Comparison of ENCODE assay signal across 15 mouse cellular contexts in the genomic region with DNA sequence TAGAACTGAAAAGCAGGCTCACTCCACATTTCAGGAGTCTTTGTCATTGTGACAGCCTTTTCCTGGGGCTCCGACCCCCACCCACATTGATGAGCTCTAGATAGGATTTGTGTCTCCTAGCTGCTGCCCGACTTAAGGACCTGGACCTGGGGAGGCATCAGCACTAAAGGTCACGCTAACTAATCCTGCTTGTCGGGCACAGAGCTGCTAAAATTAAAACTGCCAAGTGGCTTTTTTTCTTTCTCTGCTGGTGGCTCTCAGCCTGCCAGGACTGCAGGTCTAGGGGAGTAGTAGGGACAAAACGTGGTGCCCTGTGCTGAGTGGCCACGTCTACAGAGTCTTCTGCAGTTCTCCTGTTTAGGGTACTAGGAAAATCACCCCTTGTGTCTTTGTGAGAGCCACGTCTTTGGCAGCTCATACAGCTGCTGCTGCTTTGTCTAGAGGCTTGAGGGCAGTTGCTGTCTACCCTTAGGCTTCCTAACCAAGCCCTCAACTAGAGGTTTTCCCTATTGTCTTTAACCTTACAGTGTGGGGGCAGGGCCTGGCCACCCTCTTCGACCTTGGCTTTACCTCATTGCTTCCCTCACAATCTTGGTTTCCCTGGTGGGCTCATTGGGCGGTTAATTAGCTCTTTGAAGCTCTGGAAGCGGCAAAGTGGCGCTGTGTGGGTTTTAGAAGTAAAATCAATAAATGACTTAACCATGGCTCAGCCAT. TPM values are rescaled to one million over a fixed set of nuclear protein-coding genes. Genes with fewer than 3 reads are reported as not detected.
DNase-seq lines count a peak whose midpoint lies in the region; ATAC-seq lines count a peak whose summit lies in the region.
"Had no signal": no experiment of that assay in that cellular context is flagged by ENCODE, and none has a peak within 500 bp of the region (broad histone marks: within the 10 kb centered on the region; RNA-seq: fewer than 3 reads in every experiment).

No protein-coding gene starts in this region.

- DNase-seq in gastrocnemius, adult 18-20 months (ENCODE audit: low spot score), result peak; percentile 49
- DNase-seq in gastrocnemius, postnatal 10 days, result no peak
- DNase-seq in neural tube, embryonic 11.5 days (ENCODE audit: low spot score), result no peak
- DNase-seq in neural tube, embryonic 10.5 days (ENCODE audit: extremely low spot score, low spot score), result no peak
- peak; percentile 36 for DNase-seq in hindbrain, embryonic 14.5 days (ENCODE audit: low spot score)
- DNase-seq in skeletal muscle tissue, adult 2 months (ENCODE audit: low read depth, low spot score), result peak; percentile 82
- no peak for DNase-seq in testis, postnatal 14 days (ENCODE audit: low spot score)
- DNase-seq in left cerebral cortex, postnatal 14 days (ENCODE audit: low spot score in 2 of 2), result no peak
- DNase-seq: adrenal gland, postnatal 10 days; cerebellum, adult 9-10 months; kidney, adult 8-10 months; thymus, postnatal 25 days had no signal

- intact Hi-C loops in left cerebral cortex, postnatal 14 days (cut with DNase I), result no loop called here

- H3K27me3 ChIP-seq in neural tube, embryonic 11.5 days (ENCODE audit: control insufficient read depth, insufficient read depth, low read length), result no peaks in the 10 kb centered on the region
- no peaks in the 10 kb centered on the region for H3K27me3 ChIP-seq in hindbrain, embryonic 14.5 days (ENCODE audit: control insufficient read depth, insufficient read depth, low read length)
- H3K27me3 ChIP-seq: embryonic facial prominence, embryonic 15.5 days; limb, embryonic 13.5 days; lung, embryonic 15.5 days had no signal

- H3K4me3 ChIP-seq in neural tube, embryonic 11.5 days (ENCODE audit: low read depth, low read length), result no peak overlapping the region
- H3K4me3 ChIP-seq in hindbrain, embryonic 14.5 days (replicated peaks; ENCODE audit: low read length), result no peak overlapping the region
- H3K4me3 ChIP-seq: embryonic facial prominence, embryonic 15.5 days; limb, embryonic 13.5 days; lung, embryonic 15.5 days had no signal

- H3K4me1 ChIP-seq in neural tube, embryonic 11.5 days (ENCODE audit: control insufficient read depth, insufficient read depth, low read length), result no peaks in the 10 kb centered on the region
- H3K4me1 ChIP-seq in hindbrain, embryonic 14.5 days (replicated peaks; ENCODE audit: control insufficient read depth, insufficient read depth, low read length), result no peaks in the 10 kb centered on the region; the same call in 1 of the 2 replicates
- H3K4me1 ChIP-seq: embryonic facial prominence, embryonic 15.5 days; limb, embryonic 13.5 days; lung, embryonic 15.5 days had no signal

- peak overlapping the region; percentile 44; the same call in 1 of the 2 replicates for H3K27ac ChIP-seq in neural tube, embryonic 11.5 days (ENCODE audit: low read depth, low read length)
- H3K27ac ChIP-seq in hindbrain, embryonic 14.5 days, result 0 out of 2 replicates have a peak overlapping the region, but pooled peaks have one; percentile 51
- H3K27ac ChIP-seq: embryonic facial prominence, embryonic 15.5 days; limb, embryonic 13.5 days; lung, embryonic 15.5 days had no signal

- peaks cover 41% of the 10 kb centered on the region for H3K36me3 ChIP-seq in neural tube, embryonic 11.5 days (ENCODE audit: control insufficient read depth, insufficient read depth, low read length)
- peaks cover 71% of the 10 kb centered on the region for H3K36me3 ChIP-seq in hindbrain, embryonic 14.5 days (replicated peaks; ENCODE audit: control insufficient read depth, insufficient read depth)

- ATAC-seq in neural tube, embryonic 11.5 days (ENCODE audit: insufficient read depth, low FRiP score, low TSS enrichment), result no peak
- ATAC-seq in hindbrain, embryonic 14.5 days (ENCODE audit: low FRiP score), result no peak

- 48% methylated on average over 11 of the region's 11 CpGs for WGBS in neural tube, embryonic 11.5 days
- 52% methylated on average over 11 of the region's 11 CpGs for WGBS in hindbrain, embryonic 14.5 days

- no peaks in the 10 kb centered on the region for H3K9me3 ChIP-seq in neural tube, embryonic 11.5 days (ENCODE audit: control insufficient read depth, low read length)
- H3K9me3 ChIP-seq in hindbrain, embryonic 14.5 days (ENCODE audit: control insufficient read depth, low read length), result no peaks in the 10 kb centered on the region
- H3K9me3 ChIP-seq: embryonic facial prominence, embryonic 15.5 days; limb, embryonic 13.5 days; lung, embryonic 15.5 days had no signal

- no peak overlapping the region for H3K4me2 ChIP-seq in neural tube, embryonic 11.5 days (ENCODE audit: low read depth)
- no peak overlapping the region for H3K4me2 ChIP-seq in hindbrain, embryonic 14.5 days (replicated peaks)
- H3K4me2 ChIP-seq: embryonic facial prominence, embryonic 15.5 days; limb, embryonic 13.5 days; lung, embryonic 15.5 days had no signal

- no peak overlapping the region for H3K9ac ChIP-seq in neural tube, embryonic 11.5 days (ENCODE audit: low read length)
- H3K9ac ChIP-seq in hindbrain, embryonic 14.5 days, result no peak overlapping the region
- H3K9ac ChIP-seq: embryonic facial prominence, embryonic 15.5 days; limb, embryonic 13.5 days; lung, embryonic 15.5 days had no signal

RNA-seq across cellular contexts. Expression of gene Pygm, which starts 6.7 kb away (rescaled TPM):
- 1,000 to 10,000 TPM; 7,185 to 8,344 TPM for total RNA-seq in gastrocnemius, adult 18-20 months (2021)
- 1,000 to 10,000 TPM; 3,066 to 3,425 TPM for total RNA-seq in gastrocnemius, postnatal 10 days (2021)
- 4.4 and 6.0 TPM in 2 replicates for polyA plus RNA-seq in neural tube, embryonic 11.5 days (2014; fragmentation: Nextera tagmentation; extraction: Ambion mirVana)
- 6.2 and 6.8 TPM in 2 replicates for polyA plus RNA-seq in hindbrain, embryonic 14.5 days (2014; fragmentation: Nextera tagmentation; extraction: Ambion mirVana)
- total RNA-seq in left cerebral cortex, postnatal 14 days (2021), result 10 to 100 TPM; 20.6 to 31.9 TPM

RNA-seq across cellular contexts. Expression of gene Sf1, which starts 14.0 kb away (rescaled TPM):
- total RNA-seq in gastrocnemius, adult 18-20 months (2021), result 10 to 100 TPM; 76.2 to 89.8 TPM
- total RNA-seq in gastrocnemius, postnatal 10 days (2021), result 100 to 1,000 TPM in 1 of 2 experiments, 10 to 100 TPM in 1; 88.6 to 123 TPM
- 214 and 224 TPM in 2 replicates for polyA plus RNA-seq in neural tube, embryonic 11.5 days (2014; fragmentation: Nextera tagmentation; extraction: Ambion mirVana)
- 103 and 112 TPM in 2 replicates for polyA plus RNA-seq in hindbrain, embryonic 14.5 days (2014; fragmentation: Nextera tagmentation; extraction: Ambion mirVana)
- total RNA-seq in left cerebral cortex, postnatal 14 days (2021), result 100 to 1,000 TPM; 185 to 186 TPM

RNA-seq across cellular contexts. Expression of gene Rasgrp2, which starts 21.7 kb away (rescaled TPM):
- total RNA-seq in gastrocnemius, adult 18-20 months (2021), result 10 to 100 TPM in 1 of 2 experiments, 1 to 10 TPM in 1; 8.3 to 18.2 TPM
- 10 to 100 TPM; 30.5 to 31.4 TPM for total RNA-seq in gastrocnemius, postnatal 10 days (2021)
- polyA plus RNA-seq in neural tube, embryonic 11.5 days (2014; fragmentation: Nextera tagmentation; extraction: Ambion mirVana), result 17.6 and 20.3 TPM in 2 replicates
- polyA plus RNA-seq in hindbrain, embryonic 14.5 days (2014; fragmentation: Nextera tagmentation; extraction: Ambion mirVana), result 89.2 and 111 TPM in 2 replicates
- total RNA-seq in left cerebral cortex, postnatal 14 days (2021), result 10 to 100 TPM; 83.3 to 87.2 TPM

RNA-seq across cellular contexts. Expression of gene Map4k2, which starts 36.5 kb away (rescaled TPM):
- 1 to 10 TPM; 7.4 to 8.3 TPM for total RNA-seq in gastrocnemius, adult 18-20 months (2021)
- total RNA-seq in gastrocnemius, postnatal 10 days (2021), result 10 to 100 TPM; 11.9 to 19.3 TPM
- polyA plus RNA-seq in neural tube, embryonic 11.5 days (2014; fragmentation: Nextera tagmentation; extraction: Ambion mirVana), result 10.0 and 13.6 TPM in 2 replicates
- polyA plus RNA-seq in hindbrain, embryonic 14.5 days (2014; fragmentation: Nextera tagmentation; extraction: Ambion mirVana), result 12.4 and 15.4 TPM in 2 replicates
- total RNA-seq in left cerebral cortex, postnatal 14 days (2021), result 10 to 100 TPM; 60.0 to 75.9 TPM

RNA-seq across cellular contexts. Expression of gene Nrxn2, which starts 41.0 kb away (rescaled TPM):
- total RNA-seq in gastrocnemius, adult 18-20 months (2021), result 1 to 10 TPM; 1.1 to 1.3 TPM
- total RNA-seq in gastrocnemius, postnatal 10 days (2021), result 1 to 10 TPM; 3.1 to 3.3 TPM
- polyA plus RNA-seq in neural tube, embryonic 11.5 days (2014; fragmentation: Nextera tagmentation; extraction: Ambion mirVana), result 13.4 and 14.5 TPM in 2 replicates
- 60.6 and 66.4 TPM in 2 replicates for polyA plus RNA-seq in hindbrain, embryonic 14.5 days (2014; fragmentation: Nextera tagmentation; extraction: Ambion mirVana)
- total RNA-seq in left cerebral cortex, postnatal 14 days (2021), result 100 to 1,000 TPM; 700 to 756 TPM

Comparison
In these comparisons a context has a peak if more than half of its experiments do, and no peak if none do; other contexts are left out.
1. DNase-seq: peak in gastrocnemius, adult 18-20 months (single experiment), hindbrain, embryonic 14.5 days (single experiment) and skeletal muscle tissue, adult 2 months (single experiment); none in gastrocnemius, postnatal 10 days (single experiment), neural tube, embryonic 11.5 days (single experiment), neural tube, embryonic 10.5 days (single experiment), testis, postnatal 14 days (single experiment) and left cerebral cortex, postnatal 14 days (0 of 2).
2. RNA of gene Pygm, which starts 6.7 kb away (total RNA-seq): 7,185 to 8,344 TPM in gastrocnemius, adult 18-20 months and 3,066 to 3,425 TPM in gastrocnemius, postnatal 10 days; 20.6 to 31.9 TPM in left cerebral cortex, postnatal 14 days; every median in the first group is over 10 times any median in the second.